In genomic region chr19:45007425-45008191, GRCm38 (mm10) we compare ENCODE assay signal across 8 mouse cellular contexts. TPM values are rescaled to one million over a fixed set of nuclear protein-coding genes. Genes with fewer than 3 reads are reported as not detected.
A peak's percentile ranks its signal among the peaks of the same experiment; 100 is the strongest.
DNase-seq lines count a peak whose midpoint lies in the region; ATAC-seq lines count a peak whose summit lies in the region.

No protein-coding gene starts in this region.

- 92% methylated on average over 20 of the region's 20 CpGs for WGBS in hindbrain, embryonic 15.5 days
- 75% methylated on average over 20 of the region's 20 CpGs for WGBS in liver, embryonic 13.5 days (ENCODE audit: insufficient replicate concordance)

- H3K9ac ChIP-seq in hindbrain, embryonic 15.5 days, result peak overlapping the region; percentile 72
- H3K9ac ChIP-seq in liver, embryonic 13.5 days, result peak overlapping the region; percentile 85

- H3K9me3 ChIP-seq in hindbrain, embryonic 15.5 days, result no peaks in the 10 kb centered on the region
- no peaks in the 10 kb centered on the region for H3K9me3 ChIP-seq in liver, embryonic 13.5 days (replicated peaks)

- H3K27me3 ChIP-seq in hindbrain, embryonic 15.5 days, result no peaks in the 10 kb centered on the region
- no peaks in the 10 kb centered on the region for H3K27me3 ChIP-seq in liver, embryonic 13.5 days

- peaks cover 20% of the 10 kb centered on the region for H3K36me3 ChIP-seq in hindbrain, embryonic 15.5 days
- H3K36me3 ChIP-seq in liver, embryonic 13.5 days, result peaks cover 73% of the 10 kb centered on the region

- peaks cover 43% of the 10 kb centered on the region for H3K4me1 ChIP-seq in hindbrain, embryonic 15.5 days (replicated peaks)
- peaks cover 43% of the 10 kb centered on the region for H3K4me1 ChIP-seq in liver, embryonic 13.5 days (replicated peaks)

- H3K4me3 ChIP-seq in hindbrain, embryonic 15.5 days, result peak overlapping the region; percentile 100
- peak overlapping the region; percentile 96 for H3K4me3 ChIP-seq in liver, embryonic 13.5 days (replicated peaks)

- ATAC-seq in hindbrain, embryonic 15.5 days (ENCODE audit: low FRiP score, low read depth), result no peak
- ATAC-seq in liver, embryonic 13.5 days (ENCODE audit: low read depth), result no peak

- peak; percentile 84 to 91 for DNase-seq in adrenal gland, adult (ENCODE audit: inconsistent age in 2 of 2, low spot score in 1 of 2)
- no peak for DNase-seq in adrenal gland, postnatal 4 days (ENCODE audit: low spot score in 2 of 2)
- peak; percentile 40 to 48 for DNase-seq in adrenal gland, adult 18-20 months (ENCODE audit: low spot score in 2 of 2)
- DNase-seq in liver, embryonic 13.5 days, result no peak
- DNase-seq in left cerebral cortex, postnatal 14 days (ENCODE audit: low spot score in 2 of 2), result no peak
- DNase-seq in embryo, embryonic 11 days, result no peak
- DNase-seq in layer of hippocampus, adult 18-20 months (ENCODE audit: low spot score in 2 of 2), result no peak

- no peak overlapping the region for H3K27ac ChIP-seq in hindbrain, embryonic 15.5 days (replicated peaks)
- H3K27ac ChIP-seq in liver, embryonic 13.5 days, result peak overlapping the region; percentile 68

- peak overlapping the region; percentile 95 for H3K4me2 ChIP-seq in hindbrain, embryonic 15.5 days
- peak overlapping the region; percentile 92 for H3K4me2 ChIP-seq in liver, embryonic 13.5 days

- intact Hi-C loops in left cerebral cortex, postnatal 14 days (cut with DNase I), result no loop called here

RNA-seq across cellular contexts. Expression of gene Mrpl43, which starts 1.4 kb away (rescaled TPM):
- 10 to 100 TPM; 49.9 to 51.2 TPM for total RNA-seq in adrenal gland, postnatal 4 days (2021)
- total RNA-seq in adrenal gland, adult 18-20 months (2021), result 10 to 100 TPM; 45.2 to 48.3 TPM
- 88.6 and 94.7 TPM in 2 replicates for polyA plus RNA-seq in hindbrain, embryonic 15.5 days (2015; fragmentation: Nextera tagmentation; extraction: Ambion mirVana)
- 40.2 and 42.4 TPM in 2 replicates for polyA plus RNA-seq in liver, embryonic 13.5 days (2015; fragmentation: Nextera tagmentation; extraction: Ambion mirVana)
- total RNA-seq in left cerebral cortex, postnatal 14 days (2021), result 10 to 100 TPM; 41.2 to 44.6 TPM
- total RNA-seq in layer of hippocampus, adult 18-20 months (2021), result 10 to 100 TPM; 40.6 to 42.2 TPM

RNA-seq across cellular contexts. Expression of gene Twnk, which starts 2.1 kb away (rescaled TPM):
- 10 to 100 TPM; 30.5 to 33.0 TPM for total RNA-seq in adrenal gland, postnatal 4 days (2021)
- 10 to 100 TPM; 24.7 to 30.5 TPM for total RNA-seq in adrenal gland, adult 18-20 months (2021)
- 14.1 and 14.8 TPM in 2 replicates for polyA plus RNA-seq in hindbrain, embryonic 15.5 days (2015; fragmentation: Nextera tagmentation; extraction: Ambion mirVana)
- polyA plus RNA-seq in liver, embryonic 13.5 days (2015; fragmentation: Nextera tagmentation; extraction: Ambion mirVana), result 13.2 and 14.3 TPM in 2 replicates
- total RNA-seq in left cerebral cortex, postnatal 14 days (2021), result 10 to 100 TPM; 13.2 to 14.7 TPM
- total RNA-seq in layer of hippocampus, adult 18-20 months (2021), result 10 to 100 TPM; 15.6 to 16.5 TPM

RNA-seq across cellular contexts. Expression of gene Lzts2, which starts 6.6 kb away (rescaled TPM):
- total RNA-seq in adrenal gland, postnatal 4 days (2021), result 100 to 1,000 TPM; 107 to 119 TPM
- total RNA-seq in adrenal gland, adult 18-20 months (2021), result 10 to 100 TPM; 70.6 to 72.7 TPM
- 25.4 and 28.7 TPM in 2 replicates for polyA plus RNA-seq in hindbrain, embryonic 15.5 days (2015; fragmentation: Nextera tagmentation; extraction: Ambion mirVana)
- 6.9 and 8.3 TPM in 2 replicates for polyA plus RNA-seq in liver, embryonic 13.5 days (2015; fragmentation: Nextera tagmentation; extraction: Ambion mirVana)
- total RNA-seq in left cerebral cortex, postnatal 14 days (2021), result 10 to 100 TPM; 28.9 to 31.6 TPM
- 10 to 100 TPM; 32.0 to 35.6 TPM for total RNA-seq in layer of hippocampus, adult 18-20 months (2021)

RNA-seq across cellular contexts. Expression of gene Sema4g, which starts 18.7 kb away (rescaled TPM):
- total RNA-seq in adrenal gland, postnatal 4 days (2021), result 10 to 100 TPM; 15.5 to 26.5 TPM
- total RNA-seq in adrenal gland, adult 18-20 months (2021), result 1 to 10 TPM; 4.1 to 5.5 TPM
- 17.3 and 18.9 TPM in 2 replicates for polyA plus RNA-seq in hindbrain, embryonic 15.5 days (2015; fragmentation: Nextera tagmentation; extraction: Ambion mirVana)
- 2.2 and 2.5 TPM in 2 replicates for polyA plus RNA-seq in liver, embryonic 13.5 days (2015; fragmentation: Nextera tagmentation; extraction: Ambion mirVana)
- total RNA-seq in left cerebral cortex, postnatal 14 days (2021), result 10 to 100 TPM; 36.2 to 37.5 TPM
- 10 to 100 TPM; 19.1 to 20.8 TPM for total RNA-seq in layer of hippocampus, adult 18-20 months (2021)

RNA-seq across cellular contexts. Expression of gene Pdzd7, which starts 37.9 kb away (rescaled TPM):
- total RNA-seq in adrenal gland, postnatal 4 days (2021), result under 1 TPM; 0.25 to 0.34 TPM
- under 1 TPM; 0.13 to 0.48 TPM for total RNA-seq in adrenal gland, adult 18-20 months (2021)
- 2.6 and 3.2 TPM in 2 replicates for polyA plus RNA-seq in hindbrain, embryonic 15.5 days (2015; fragmentation: Nextera tagmentation; extraction: Ambion mirVana)
- not detected in 2 replicates for polyA plus RNA-seq in liver, embryonic 13.5 days (2015; fragmentation: Nextera tagmentation; extraction: Ambion mirVana)
- total RNA-seq in left cerebral cortex, postnatal 14 days (2021), result 1 to 10 TPM; 3.3 to 3.4 TPM
- 1 to 10 TPM; 1.8 to 2.6 TPM for total RNA-seq in layer of hippocampus, adult 18-20 months (2021)

Comparison
In these comparisons a context has a peak if more than half of its experiments do, and no peak if none do; other contexts are left out.
1. DNase-seq: peak in adrenal gland, adult (2 of 2) and adrenal gland, adult 18-20 months (2 of 2); none in adrenal gland, postnatal 4 days (0 of 2), liver, embryonic 13.5 days (single experiment), left cerebral cortex, postnatal 14 days (0 of 2), embryo, embryonic 11 days (single experiment) and layer of hippocampus, adult 18-20 months (0 of 2).